Mouse (Mus musculus): Measurements from ENCODE around the gene Olfr181. TPM values are rescaled to one million over a fixed set of nuclear protein-coding genes. Genes with fewer than 3 reads are reported as not detected.

Gene Olfr181
- not detected for total RNA-seq (2021)
- long read RNA-seq, experiment 1: 0 reads
- long read RNA-seq, experiment 2: 0 reads

- no peak for DNase-seq (ENCODE audit: low spot score in 2 of 2)
Observed at GRCm38 (mm10) chr16:58928655-58929054, at the start of gene Olfr181. TSS of gene Olfr181 (minus strand) at chr16:58928755.

- DNase-seq (ENCODE audit: low spot score in 2 of 2): no peak
Observed at GRCm38 (mm10) chr16:58929292-58929691, 737 bp upstream of the Olfr181 start, which contains the start of gene Olfr180. TSS of gene Olfr180 (minus strand) at chr16:58929392.

- DNase-seq (ENCODE audit: low spot score in 2 of 2): no peak
Observed at GRCm38 (mm10) chr16:58891963-58892362, 36.6 kb downstream of the Olfr181 start, which contains the start of gene Olfr178. TSS of gene Olfr178 (minus strand) at chr16:58892063.

- DNase-seq (ENCODE audit: low spot score in 2 of 2): peak in 1 of 2 experiments; percentile 15
Observed at GRCm38 (mm10) chr16:58884416-58884815, 44.1 kb downstream of the Olfr181 start.

Other genes with a start within 250 kb of the Olfr181 start
- gene Gpr15, start 209.7 kb downstream of the Olfr181 start, total RNA-seq (2021): not detected
- 10 to 100 TPM; 87.9 to 98.7 TPM for gene Cldnd1, start 200.8 kb downstream of the Olfr181 start, total RNA-seq (2021)
- not detected for gene Olfr172, start 165.6 kb downstream of the Olfr181 start, total RNA-seq (2021)
- not detected for gene Olfr173, start 128.5 kb downstream of the Olfr181 start, total RNA-seq (2021)
- not detected for gene Olfr175-ps1, start 102.0 kb downstream of the Olfr181 start, total RNA-seq (2021)
- gene Olfr177, start 54.0 kb downstream of the Olfr181 start, total RNA-seq (2021): not detected
- not detected for gene Olfr178, start 36.7 kb downstream of the Olfr181 start, total RNA-seq (2021)
- gene Olfr180, start 637 bp upstream of the Olfr181 start, total RNA-seq (2021): not detected
- not detected for gene Olfr183, start 66.6 kb upstream of the Olfr181 start, total RNA-seq (2021)
- not detected for gene Olfr186, start 101.5 kb upstream of the Olfr181 start, total RNA-seq (2021)
- gene Olfr187, start 111.0 kb upstream of the Olfr181 start, total RNA-seq (2021): not detected
- gene Olfr190, start 149.2 kb upstream of the Olfr181 start, total RNA-seq (2021): not detected
- not detected for gene Olfr191, start 161.1 kb upstream of the Olfr181 start, total RNA-seq (2021)
- not detected for gene Olfr193, start 183.1 kb upstream of the Olfr181 start, total RNA-seq (2021)
- gene Olfr194, start 192.3 kb upstream of the Olfr181 start, total RNA-seq (2021): not detected
- not detected for gene Olfr195, start 218.3 kb upstream of the Olfr181 start, total RNA-seq (2021)
- not detected for gene Olfr196, start 241.7 kb upstream of the Olfr181 start, total RNA-seq (2021)

Data from layer of hippocampus, postnatal 14 days (tissue).